Mouse (Mus musculus) T-helper 17 cell (primary cell): ENCODE measurements around the gene Zc3h6.
"Not testable (repeated sequence)": the region's sequence is repeated elsewhere in the genome, so short reads cannot be mapped to it uniquely, and the experiment has no call there.

Experiments
- in situ Hi-C, 2 experiments: fragments of 300-600 bp; cut with MboI, MseI; formaldehyde crosslinking; loops; 1 replicate in 1 of 2; 2 replicates in 1 of 2; pipeline ENCODE4 v1.15.1; 2025; ENCODE audit warnings: high pct_unique_total_duplicates in 2 of 2

Gene Zc3h6

GRCm38 (mm10) chr2:128966641-128967580, at the start of gene Zc3h6:
Gene Zc3h6, plus strand, starts transcription at chr2:128967402.
- in situ Hi-C loops: no loop called here

GRCm38 (mm10) chr2:128924799-128925198, 42.4 kb upstream of the Zc3h6 start:
- in situ Hi-C loops: loop anchor here in 1 of 2 experiments (10.0 kb wide), 1 partner anchor 1990 kb away; the partner anchor contains the start of gene Sppl2a

- in situ Hi-C loops: loop anchor here in 1 of 2 experiments (10.0 kb wide), 1 partner anchor 1994 kb away; the partner anchor contains the start of gene Sppl2a
Measured at GRCm38 (mm10) chr2:128928446-128928845, 38.8 kb upstream of the Zc3h6 start.

GRCm38 (mm10) chr2:128930704-128931103, 36.5 kb upstream of the Zc3h6 start:
- in situ Hi-C loops: no loop called here

GRCm38 (mm10) chr2:128936256-128936655, 30.9 kb upstream of the Zc3h6 start:
- in situ Hi-C loops: no loop called here

GRCm38 (mm10) chr2:128943538-128944528, 23.4 kb upstream of the Zc3h6 start, which contains the start of gene Zc3h8:
Gene Zc3h8, minus strand, starts transcription at chr2:128944077.
- in situ Hi-C loops: no loop called here

GRCm38 (mm10) chr2:128947962-128948588, 19.1 kb upstream of the Zc3h6 start:
- in situ Hi-C loops: loop anchor here (5.0 kb wide), 1 partner anchor 109 kb away; no protein-coding TSS in a partner anchor

GRCm38 (mm10) chr2:128954186-128954585, 13.0 kb upstream of the Zc3h6 start:
- in situ Hi-C loops: no loop called here

GRCm38 (mm10) chr2:128965505-128966105, 1.6 kb upstream of the Zc3h6 start:
- in situ Hi-C loops: no loop called here

- in situ Hi-C loops: no loop called here
Measured at GRCm38 (mm10) chr2:128966236-128966635, 966 bp upstream of the Zc3h6 start.

- in situ Hi-C loops: no loop called here
Measured at GRCm38 (mm10) chr2:128967661-128968441, 649 bp downstream of the Zc3h6 start, which contains the start of gene Gm10762. Gene Gm10762, minus strand, starts transcription at chr2:128967725.

GRCm38 (mm10) chr2:128968475-128969083, 1.4 kb downstream of the Zc3h6 start:
- in situ Hi-C loops: no loop called here

- in situ Hi-C loops: no loop called here
Measured at GRCm38 (mm10) chr2:128972301-128972700, 5.1 kb downstream of the Zc3h6 start.

- in situ Hi-C loops: no loop called here
Measured at GRCm38 (mm10) chr2:128975572-128975971, 8.4 kb downstream of the Zc3h6 start.

GRCm38 (mm10) chr2:128984746-128985145, 17.5 kb downstream of the Zc3h6 start:
- in situ Hi-C loops: loop anchor here (5.0 kb wide), 2 partner anchors 38 to 88 kb away; no protein-coding TSS in a partner anchor

GRCm38 (mm10) chr2:129004872-129005271, 37.7 kb downstream of the Zc3h6 start:
- in situ Hi-C loops: no loop called here

GRCm38 (mm10) chr2:129006194-129006749, 39.1 kb downstream of the Zc3h6 start:
- in situ Hi-C loops: no loop called here

GRCm38 (mm10) chr2:129008867-129009266, 41.7 kb downstream of the Zc3h6 start:
- in situ Hi-C loops: not testable (repeated sequence)

GRCm38 (mm10) chr2:129020106-129020505, 52.9 kb downstream of the Zc3h6 start:
- in situ Hi-C loops: loop anchor here in 1 of 2 experiments (5.0 kb wide), 1 partner anchor 38 kb away; no protein-coding TSS in a partner anchor
